Mouse (Mus musculus) liver, adult 2 months (tissue): ENCODE data around the gene I0C0044D17Rik.

ENCODE experiments used
- CTCF ChIP-seq: fragments of 200-500 bp; IDR thresholded peaks from 2 replicates; pipeline ENCODE4 v1.5.1; 2011; ENCODE audit warnings: low read depth, low read length, control low read depth
- POLR2A ChIP-seq: fragments of 200-500 bp; IDR thresholded peaks from 2 replicates; pipeline ENCODE4 v1.6.1; 2011; ENCODE audit warnings: low read length, control low read depth; ENCODE audit not compliant: insufficient read depth; ENCODE audit errors: extremely low read depth

DNA sequence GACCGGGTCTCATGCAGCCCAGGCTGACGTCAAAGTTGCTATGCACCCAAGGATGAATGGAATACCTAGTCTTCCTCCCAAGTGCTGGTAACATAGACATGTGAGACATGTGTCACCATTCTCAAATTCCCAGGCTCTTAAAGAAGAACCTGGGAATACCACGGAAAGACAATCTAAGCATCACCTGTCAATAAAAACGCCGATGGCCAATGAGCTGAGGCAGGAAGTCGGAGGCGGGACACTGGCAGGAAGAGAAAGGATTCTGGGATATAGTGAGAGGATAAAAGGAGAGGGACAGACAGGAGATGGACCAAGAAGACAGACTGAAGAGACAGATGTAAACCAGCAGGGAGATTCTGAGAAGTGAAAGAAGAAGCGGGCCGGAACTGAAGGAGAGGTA, 30.2 kb downstream of the I0C0044D17Rik start:
- TF ChIP-seq CTCF = no peak
- TF ChIP-seq POLR2A = no peak
